Comparison of ENCODE assay signal across 15 mouse cellular contexts in genomic region chr9:86624781-86625180, GRCm38 (mm10). TPM values are rescaled to one million over a fixed set of nuclear protein-coding genes. Genes with fewer than 3 reads are reported as not detected.
DNase-seq lines count a peak whose midpoint lies in the region; ATAC-seq and TF ChIP-seq lines count a peak whose summit lies in the region.
"Had no signal": no experiment of that assay in that cellular context is flagged by ENCODE, and none has a peak within 500 bp of the region (broad histone marks: within the 10 kb centered on the region; RNA-seq: fewer than 3 reads in every experiment).

No protein-coding gene starts in this region.

- intact Hi-C loops in left cerebral cortex, adult 2 months (cut with DNase I): no loop called here
- intact Hi-C loops in left cerebral cortex, postnatal 14 days (cut with DNase I): no loop called here
- intact Hi-C loops in left cerebral cortex, postnatal 25 days (cut with DNase I): loop anchor here (2.0 to 10.0 kb wide), 3 partner anchors 36 to 1800 kb away; partner anchors contain the start of gene Me1

- no peak for TF ChIP-seq CTCF in left cerebral cortex, adult 2 months (IDR thresholded peaks at IDR 0.05)

- DNase-seq in left cerebral cortex, adult 2 months (ENCODE audit: extremely low spot score in 1 of 2, low spot score in 2 of 2): peak in 1 of 2 experiments; percentile 11
- no peak for DNase-seq in left cerebral cortex, postnatal 14 days (ENCODE audit: low spot score in 2 of 2)
- peak; percentile 59 for DNase-seq in CD4-positive helper T cell, adult 2 months (ENCODE audit: low read depth, low spot score)
- DNase-seq in left cerebral cortex, postnatal 25 days (ENCODE audit: low spot score in 2 of 2): peak; percentile 28 to 87
- no peak for DNase-seq in spleen, postnatal 4 days (ENCODE audit: low spot score in 2 of 2)
- no peak for DNase-seq in lung, postnatal 10 days
- DNase-seq: adrenal gland, postnatal 14 days; cerebellum, postnatal 10 days; gastrocnemius, postnatal 10 days; kidney, adult 8-10 months; kidney, postnatal 4 days had no signal

- H3K27ac ChIP-seq in left cerebral cortex, adult 2 months: peak overlapping the region; percentile 86
- H3K27ac ChIP-seq: forebrain, embryonic 10.5 days; heart, embryonic 10.5 days; midbrain, embryonic 15.5 days had no signal

- H3K4me3 ChIP-seq in left cerebral cortex, adult 2 months: no peak overlapping the region
- H3K4me3 ChIP-seq: forebrain, embryonic 10.5 days; heart, embryonic 10.5 days; midbrain, embryonic 15.5 days had no signal

- ATAC-seq in activated CD4-positive, CD25-positive, alpha-beta regulatory T cell, adult 4 months: peak; percentile 44
- ATAC-seq: midbrain, embryonic 15.5 days had no signal

RNA-seq across cellular contexts. Expression of gene Rwdd2a, which starts 53.0 kb away (rescaled TPM):
- 10 to 100 TPM; 24.0 to 25.5 TPM for total RNA-seq in left cerebral cortex, adult 2 months (2021)
- total RNA-seq in left cerebral cortex, postnatal 14 days (2021): 10 to 100 TPM; 35.3 to 35.6 TPM
- 1 to 10 TPM; 4.8 to 5.0 TPM for polyA plus RNA-seq in activated CD4-positive, CD25-positive, alpha-beta regulatory T cell, adult 4 months (2017; shearing (Covaris generic))
- total RNA-seq in left cerebral cortex, postnatal 25 days (2021): 10 to 100 TPM; 25.9 to 27.3 TPM

RNA-seq across cellular contexts. Expression of gene Pgm3, which starts 53.1 kb away (rescaled TPM):
- total RNA-seq in left cerebral cortex, adult 2 months (2021): 10 to 100 TPM; 16.5 to 17.7 TPM
- 10 to 100 TPM; 16.3 to 18.7 TPM for total RNA-seq in left cerebral cortex, postnatal 14 days (2021)
- polyA plus RNA-seq in activated CD4-positive, CD25-positive, alpha-beta regulatory T cell, adult 4 months (2017; shearing (Covaris generic)): 10 to 100 TPM; 17.3 to 18.7 TPM
- 10 to 100 TPM; 16.6 to 19.5 TPM for total RNA-seq in left cerebral cortex, postnatal 25 days (2021)

Comparison
In these comparisons a context has a peak if more than half of its experiments do, and no peak if none do; other contexts are left out.
1. DNase-seq: peak in CD4-positive helper T cell, adult 2 months (single experiment) and left cerebral cortex, postnatal 25 days (2 of 2); none in left cerebral cortex, postnatal 14 days (0 of 2), spleen, postnatal 4 days (0 of 2) and lung, postnatal 10 days (single experiment).